Mouse (Mus musculus) MN1 (cell line): ENCODE measurements around the gene Olfr48.

Experiments used
- DNase-seq: peaks from one replicate; pipeline ENCODE4 v3.0.0-alpha.2; 2016; ENCODE audit warnings: low spot score

Olfr48 gene

GRCm38 (mm10) chr2:89848105-89848504 is at the start of gene Olfr48:
Gene Olfr48 (minus strand): TSS chr2:89848205.
- DNase-seq: no peak

GRCm38 (mm10) chr2:89878137-89878536 is 30.1 kb upstream of the Olfr48 start, which contains the start of gene Olfr1257:
Gene Olfr1257 (plus strand): TSS chr2:89878437.
- DNase-seq: no peak

GRCm38 (mm10) chr2:89849230-89849629 is 1.2 kb upstream of the Olfr48 start:
- no peak for DNase-seq

- DNase-seq: no peak
Measured at GRCm38 (mm10) chr2:89841455-89841854, 6.5 kb downstream of the Olfr48 start, which contains the start of gene Olfr1256. Gene Olfr1256 (minus strand): TSS chr2:89841555.

GRCm38 (mm10) chr2:89820216-89820615 is 27.8 kb downstream of the Olfr48 start:
- DNase-seq: no peak

- DNase-seq: no peak
Measured at GRCm38 (mm10) chr2:89811751-89812150, 36.3 kb downstream of the Olfr48 start, which contains the start of gene Olfr1255. Gene Olfr1255 (plus strand): TSS chr2:89812051.

GRCm38 (mm10) chr2:89810751-89811150 is 37.3 kb downstream of the Olfr48 start:
- DNase-seq: no peak

- DNase-seq: no peak
Measured at GRCm38 (mm10) chr2:89799583-89799982, 48.4 kb downstream of the Olfr48 start.

GRCm38 (mm10) chr2:89793519-89793918 is 54.5 kb downstream of the Olfr48 start, which contains the start of gene Olfr1254:
Gene Olfr1254 (minus strand): TSS chr2:89793619.
- no peak for DNase-seq
